Mouse (Mus musculus) E14TG2a.4 (cell line): ENCODE measurements around the gene Lztfl1.

Experiments used
- CTCF ChIP-seq: conservative IDR thresholded peaks from 2 replicates; pipeline ENCODE4 v1.5.1; 2014; ENCODE audit warnings: low read length
- POU5F1 ChIP-seq: IDR thresholded peaks from 2 replicates; pipeline ENCODE4 v1.6.1; 2014; ENCODE audit warnings: low read length, borderline replicate concordance

DNA sequence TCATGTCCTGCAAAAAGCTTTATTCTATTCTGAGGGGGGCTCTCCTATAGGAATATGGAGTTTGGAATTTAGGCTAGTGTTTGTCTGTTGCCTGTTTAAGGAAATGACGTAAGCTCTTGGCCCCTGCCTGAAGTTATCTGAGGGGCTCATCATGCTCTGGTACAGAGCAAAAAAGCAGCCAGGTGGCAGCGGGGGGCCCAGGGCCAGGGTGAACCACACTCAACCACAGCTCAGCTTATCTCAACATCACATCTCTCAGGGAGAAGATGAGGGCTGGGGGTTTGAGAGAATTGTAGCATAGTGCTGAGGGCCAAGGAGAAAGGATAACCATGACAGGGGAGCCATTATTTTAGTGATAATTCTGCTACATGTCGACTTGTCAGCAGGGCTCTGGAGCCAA, 39.3 kb upstream of the Lztfl1 start:
- TF ChIP-seq CTCF: no peak
- no peak for TF ChIP-seq POU5F1
